Mouse (Mus musculus): ENCODE data around the gene Gm20532.

GRCm38 (mm10) chr2:26637316-26637932 is 51.0 kb downstream of the Gm20532 start:
- no peak for TF ChIP-seq POLR2A (IDR thresholded peaks at IDR 0.05; ENCODE audit: borderline replicate concordance, control insufficient read depth, low read depth, low read length)
- TF ChIP-seq CTCF (IDR thresholded peaks at IDR 0.05; ENCODE audit: control insufficient read depth, insufficient read depth, low read length): no peak
